Mouse (Mus musculus): ENCODE measurements around the gene Heatr4.

DNA sequence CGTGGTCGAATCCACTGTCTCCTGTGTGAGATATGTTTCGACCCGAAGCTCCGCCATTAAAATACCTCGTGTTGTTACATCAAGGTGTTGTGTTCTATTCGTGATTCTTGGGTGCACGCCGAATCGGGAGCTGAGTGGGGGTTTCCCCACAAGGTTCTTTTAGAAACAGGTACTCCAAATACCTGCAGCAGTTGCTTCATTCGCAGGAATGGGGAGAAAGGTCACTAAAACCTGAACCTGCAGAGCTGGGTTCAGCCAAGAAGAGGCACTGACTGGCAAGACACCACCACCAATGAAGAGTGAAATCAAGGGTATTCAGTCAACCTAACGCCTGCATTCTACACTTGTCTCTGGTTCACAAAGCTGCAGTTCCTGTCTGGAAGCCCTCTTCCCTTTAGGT is 23.6 kb upstream of the Heatr4 start:
- TF ChIP-seq GATA1 (IDR thresholded peaks at IDR 0.05; ENCODE audit: low read length) (no peak), TAL1 (IDR thresholded peaks at IDR 0.05; ENCODE audit: low read length) (no peak)

Data from erythroblast, embryonic 14.5 days (primary cell).